Mouse (Mus musculus) erythroblast, embryonic 14.5 days (primary cell): ENCODE results near the gene Tssk6. TPM values are rescaled to one million over a fixed set of nuclear protein-coding genes. Genes with fewer than 3 reads are reported as not detected.

Experiments used
- H3K27me3 ChIP-seq: 2 replicates; pipeline ENCODE4 v1.6.1; 2012; ENCODE audit warnings: inconsistent platforms; ENCODE audit not compliant: control insufficient read depth
- H3K36me3 ChIP-seq: 2 replicates; pipeline ENCODE4 v1.6.1; 2012; ENCODE audit warnings: mild to moderate bottlenecking, inconsistent platforms; ENCODE audit not compliant: control insufficient read depth
- H3K4me1 ChIP-seq: 2 replicates; pipeline ENCODE4 v1.6.1; 2012; ENCODE audit warnings: inconsistent platforms; ENCODE audit not compliant: control insufficient read depth
- H3K4me3 ChIP-seq: replicated peaks from 2 replicates; pipeline ENCODE3; 2012; ENCODE audit warnings: moderate library complexity, mild to moderate bottlenecking, inconsistent platforms
- H3K9me3 ChIP-seq: 2 replicates; pipeline ENCODE4 v1.6.1; 2012; ENCODE audit warnings: low read length, inconsistent platforms, mixed read lengths; ENCODE audit not compliant: control insufficient read depth
- GATA1 ChIP-seq: IDR thresholded peaks from 2 replicates; pipeline ENCODE4 v1.6.1; 2012; ENCODE audit warnings: low read length, inconsistent platforms, mixed read lengths
- TAL1 ChIP-seq: IDR thresholded peaks from 3 replicates; pipeline ENCODE4 v1.6.1; 2012; ENCODE audit warnings: low read length, inconsistent platforms, mixed read lengths
- polyA plus RNA-seq: library from polyadenylated mRNA; stranded (reverse); fragments of >175 nt; gene quantifications from 2 replicates; pipeline ENCODE4 v1.2.3, GENCODE M21; 2012

The Tssk6 gene
- polyA plus RNA-seq, 1 experiment: 0.10 TPM

GRCm38 (mm10) chr8:69950300-69950699 is 48.3 kb downstream of the Tssk6 start:
- H3K27me3 ChIP-seq: no peaks in the 10 kb centered on the region
- TF ChIP-seq TAL1 (no peak), GATA1 (no peak)
- H3K9me3 ChIP-seq: no peaks in the 10 kb centered on the region
- peaks cover 13% of the 10 kb centered on the region for H3K4me1 ChIP-seq
- no peak overlapping the region for H3K4me3 ChIP-seq
- H3K36me3 ChIP-seq: peaks cover 61% of the 10 kb centered on the region

Other genes starting within 250 kb of the Tssk6 start
- gene Zfp964, start 247.7 kb upstream of the Tssk6 start, polyA plus RNA-seq: not detected in 2 replicates
- gene Zfp869, start 191.5 kb upstream of the Tssk6 start, polyA plus RNA-seq: 0.08 and 0.14 TPM in 2 replicates
- gene Zfp963, start 152.2 kb upstream of the Tssk6 start, polyA plus RNA-seq: 0.10 TPM in 1 of 2 replicates, not detected in the other
- not detected in 2 replicates for gene Gm20422, start 127.3 kb upstream of the Tssk6 start, polyA plus RNA-seq
- gene Atp13a1, start 111.0 kb upstream of the Tssk6 start, polyA plus RNA-seq: 2.2 and 2.3 TPM in 2 replicates
- 0.07 and 0.09 TPM in 2 replicates for gene Zfp866, start 111.0 kb upstream of the Tssk6 start, polyA plus RNA-seq
- gene Gmip, start 93.5 kb upstream of the Tssk6 start, polyA plus RNA-seq: 0.22 and 0.32 TPM in 2 replicates
- 0.01 TPM in 1 of 2 replicates, not detected in the other for gene Lpar2, start 79.8 kb upstream of the Tssk6 start, polyA plus RNA-seq
- gene Pbx4, start 69.7 kb upstream of the Tssk6 start, polyA plus RNA-seq: 0.13 and 0.24 TPM in 2 replicates
- not detected in 2 replicates for gene Cilp2, start 14.5 kb upstream of the Tssk6 start, polyA plus RNA-seq
- gene Ndufa13, start 374 bp downstream of the Tssk6 start, polyA plus RNA-seq: 18.1 and 19.7 TPM in 2 replicates
- gene Yjefn3, start 528 bp downstream of the Tssk6 start, polyA plus RNA-seq: 0.17 and 0.58 TPM in 2 replicates
- 5.9 and 8.1 TPM in 2 replicates for gene Gatad2a, start 94.2 kb downstream of the Tssk6 start, polyA plus RNA-seq
- gene Mau2, start 140.6 kb downstream of the Tssk6 start, polyA plus RNA-seq: 1.5 TPM in 2 replicates
- gene Sugp1, start 140.6 kb downstream of the Tssk6 start, polyA plus RNA-seq: 4.0 TPM in 2 replicates
- gene Tm6sf2, start 170.7 kb downstream of the Tssk6 start, polyA plus RNA-seq: 0.03 TPM in 1 of 2 replicates, not detected in the other
- gene Hapln4, start 181.3 kb downstream of the Tssk6 start, polyA plus RNA-seq: not detected in 2 replicates
- gene Ncan, start 218.7 kb downstream of the Tssk6 start, polyA plus RNA-seq: not detected in 2 replicates
- 0.21 and 0.41 TPM in 2 replicates for gene Nr2c2ap, start 229.1 kb downstream of the Tssk6 start, polyA plus RNA-seq
- 1.8 and 2.5 TPM in 2 replicates for gene Rfxank, start 237.0 kb downstream of the Tssk6 start, polyA plus RNA-seq
- 2.9 and 4.0 TPM in 2 replicates for gene Borcs8, start 237.3 kb downstream of the Tssk6 start, polyA plus RNA-seq
- 0.14 and 0.29 TPM in 2 replicates for gene Mef2b, start 237.5 kb downstream of the Tssk6 start, polyA plus RNA-seq